Mouse (Mus musculus) layer of hippocampus, adult 8-10 months (tissue): ENCODE measurements around the gene Sestd1. TPM values are rescaled to one million over a fixed set of nuclear protein-coding genes. Genes with fewer than 3 reads are reported as not detected.

Experiments used
- DNase-seq, 2 experiments: peaks; one replicate each; pipeline ENCODE4 v3.0.0; 2022; ENCODE audit warnings: low spot score in 2 of 2
- total RNA-seq, 4 experiments: library from RNA; stranded (reverse); gene quantifications; 2 replicates each; pipeline ENCODE4 v1.2.4; 2022

The Sestd1 gene
- total RNA-seq, 4 experiments from 2014 or later, result 31.5 to 38.2 (median 34.1) TPM

GRCm38 (mm10) chr2:77138879-77139278 is 141.5 kb downstream of the Sestd1 start:
- no peak for DNase-seq

- no peak for DNase-seq
Measured at GRCm38 (mm10) chr2:77134906-77135305, 145.5 kb downstream of the Sestd1 start.

- no peak for DNase-seq
Measured at GRCm38 (mm10) chr2:77133407-77133806, 147.0 kb downstream of the Sestd1 start.

Other genes starting within 250 kb of the Sestd1 start
- gene Ccdc141, start 110.0 kb downstream of the Sestd1 start, total RNA-seq, result 10 to 100 TPM; 20.7 to 23.0 (median 22.0) TPM